Mouse (Mus musculus) liver, embryonic 11.5 days (tissue): ENCODE measurements around the gene Hspa12a. TPM values are rescaled to one million over a fixed set of nuclear protein-coding genes. Genes with fewer than 3 reads are reported as not detected.

Experiments used
- ATAC-seq: fragments of 200-750 bp; cut with Nextera tagmentation; replicated peaks from 2 replicates; pipeline ENCODE4 v1.8.0; 2017; ENCODE audit warnings: moderate number of reproducible peaks, mild to moderate bottlenecking, moderate TSS enrichment, moderate library complexity; ENCODE audit not compliant: low FRiP score
- DNase-seq: peaks from one replicate; pipeline ENCODE4 v3.0.0-alpha.2; 2017; ENCODE audit warnings: low spot score
- H3K27ac ChIP-seq: fragments of 300-500 bp; sonication (generic); 2 replicates; pipeline ENCODE4 v1.5.1; 2014; ENCODE audit warnings: mild to moderate bottlenecking, low read depth, low read length, control low read depth
- H3K27me3 ChIP-seq: fragments of 300-500 bp; sonication (generic); replicated peaks from 2 replicates; pipeline ENCODE4 v1.6.1; 2014; ENCODE audit warnings: low read length, mixed read lengths; ENCODE audit not compliant: control insufficient read depth, insufficient read depth
- H3K36me3 ChIP-seq: fragments of 300-500 bp; sonication (generic); 2 replicates; pipeline ENCODE4 v1.6.1; 2014; ENCODE audit warnings: mild to moderate bottlenecking, low read length, moderate library complexity, mixed read lengths; ENCODE audit not compliant: control insufficient read depth, insufficient read depth
- H3K4me1 ChIP-seq: fragments of 300-500 bp; sonication (generic); replicated peaks from 2 replicates; pipeline ENCODE4 v1.6.1; 2014; ENCODE audit warnings: low read length, mixed read lengths; ENCODE audit not compliant: control insufficient read depth, insufficient read depth
- H3K4me2 ChIP-seq: fragments of 300-500 bp; sonication (generic); 2 replicates; pipeline ENCODE4 v1.6.1; 2014; ENCODE audit warnings: mild to moderate bottlenecking, control low read depth, moderate library complexity
- H3K4me3 ChIP-seq: fragments of 300-500 bp; sonication (generic); 2 replicates; pipeline ENCODE4 v1.5.1; 2014; ENCODE audit warnings: low read depth, low read length, control low read depth
- H3K9ac ChIP-seq: fragments of 300-500 bp; sonication (generic); 2 replicates; pipeline ENCODE4 v1.6.1; 2014; ENCODE audit warnings: low read depth, low read length, control low read depth
- H3K9me3 ChIP-seq: fragments of 300-500 bp; sonication (generic); 2 replicates; pipeline ENCODE4 v1.6.1; 2016; ENCODE audit warnings: low read length, inconsistent platforms, mixed read lengths; ENCODE audit not compliant: control insufficient read depth
- WGBS: fragments of 180-500 bp; shearing (Covaris S2); extraction: QIAGEN DNeasy Blood & Tissue Kit; methylation state at CpG from one replicate; pipeline ENCODE4 v1.1.7; 2014; 5-methylcytosine and 5-hydroxymethylcytosine counted together
- polyA plus RNA-seq: library from polyadenylated mRNA; unstranded; fragments of >200 nt; fragmentation: Nextera tagmentation; extraction: Ambion mirVana; gene quantifications from 2 replicates; pipeline ENCODE4 v1.2.1, GENCODE M21; 2014

Hspa12a gene
- polyA plus RNA-seq, 1 experiment from 2014 or later, result 1.5 TPM

GRCm38 (mm10) chr19:58919148-58919547, 24.3 kb downstream of the Hspa12a start:
- WGBS, result 43% methylated on average over 7 of the region's 7 CpGs
- no peaks in the 10 kb centered on the region for H3K36me3 ChIP-seq
- ATAC-seq (no peak), DNase-seq (no peak)
- peak overlapping the region; percentile 59 for H3K4me2 ChIP-seq
- H3K9ac ChIP-seq, result no peak overlapping the region
- H3K4me1 ChIP-seq, result no peaks in the 10 kb centered on the region
- H3K9me3 ChIP-seq, result no peaks in the 10 kb centered on the region
- H3K27me3 ChIP-seq, result no peaks in the 10 kb centered on the region
- no peak overlapping the region for H3K27ac ChIP-seq
- H3K4me3 ChIP-seq, result no peak overlapping the region

- Histone ChIP-seq H3K4me3 (peak overlapping the region; percentile 27; the same call in 1 of the 2 replicates), H3K4me1 (no peaks in the 10 kb centered on the region), H3K36me3 (no peaks in the 10 kb centered on the region), H3K27ac (no peak overlapping the region), H3K4me2 (peak overlapping the region; percentile 59), H3K9ac (no peak overlapping the region), H3K9me3 (no peaks in the 10 kb centered on the region), H3K27me3 (no peaks in the 10 kb centered on the region)
- WGBS, result 11% methylated on average over 11 of the region's 11 CpGs
- ATAC-seq (no peak), DNase-seq (no peak)
Measured at GRCm38 (mm10) chr19:58918597-58918996, 24.9 kb downstream of the Hspa12a start.

- Histone ChIP-seq H3K9ac (no peak overlapping the region), H3K4me2 (no peak overlapping the region), H3K27ac (no peak overlapping the region), H3K36me3 (no peaks in the 10 kb centered on the region), H3K27me3 (no peaks in the 10 kb centered on the region), H3K4me1 (no peaks in the 10 kb centered on the region), H3K4me3 (no peak overlapping the region), H3K9me3 (no peaks in the 10 kb centered on the region)
- DNase-seq (no peak), ATAC-seq (no peak)
- WGBS, result 91% methylated on average over 6 of the region's 6 CpGs
Measured at GRCm38 (mm10) chr19:58913301-58913700, 30.2 kb downstream of the Hspa12a start.

GRCm38 (mm10) chr19:58911386-58911785, 32.1 kb downstream of the Hspa12a start:
- Histone ChIP-seq H3K4me1 (no peaks in the 10 kb centered on the region), H3K27me3 (no peaks in the 10 kb centered on the region), H3K27ac (no peak overlapping the region), H3K36me3 (no peaks in the 10 kb centered on the region), H3K9me3 (no peaks in the 10 kb centered on the region), H3K4me3 (peak overlapping the region; percentile 44), H3K9ac (peak overlapping the region; percentile 42; the same call in 1 of the 2 replicates), H3K4me2 (peak overlapping the region; percentile 66)
- DNase-seq, result peak; percentile 64
- WGBS, result 13% methylated on average over 9 of the region's 9 CpGs
- peak; percentile 47; the same call in 1 of the 2 replicates for ATAC-seq

DNA sequence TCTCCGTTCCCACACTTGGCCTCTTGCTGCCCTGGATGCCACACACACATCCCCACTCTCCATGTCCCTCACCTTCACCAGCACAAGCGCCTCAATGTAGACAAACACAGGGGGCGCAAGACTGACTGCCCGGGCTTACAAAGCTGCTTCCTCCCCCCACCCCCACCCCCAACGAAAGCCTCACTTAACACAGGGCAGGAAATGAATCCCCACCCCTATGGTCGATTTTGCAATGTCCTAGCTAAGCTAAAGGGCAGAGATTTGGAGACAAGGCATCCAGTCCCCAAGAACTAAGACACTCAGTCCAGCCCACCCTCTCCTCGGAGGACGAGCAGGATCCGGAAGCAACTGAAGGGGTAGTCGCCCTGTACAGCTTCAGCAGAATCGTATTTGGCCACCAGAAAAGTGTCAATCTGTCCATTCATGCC, 32.5 kb downstream of the Hspa12a start:
- Histone ChIP-seq H3K4me2 (peak overlapping the region; percentile 66), H3K4me1 (no peaks in the 10 kb centered on the region), H3K27me3 (no peaks in the 10 kb centered on the region), H3K9ac (peak overlapping the region; percentile 42; the same call in 1 of the 2 replicates), H3K4me3 (peak overlapping the region; percentile 44), H3K36me3 (no peaks in the 10 kb centered on the region), H3K9me3 (no peaks in the 10 kb centered on the region), H3K27ac (no peak overlapping the region)
- 0 out of 2 replicates have a peak, but pooled peaks have one; percentile 34 for ATAC-seq
- DNase-seq, result no peak
- WGBS, result 2% methylated on average over 11 of the region's 11 CpGs

DNA sequence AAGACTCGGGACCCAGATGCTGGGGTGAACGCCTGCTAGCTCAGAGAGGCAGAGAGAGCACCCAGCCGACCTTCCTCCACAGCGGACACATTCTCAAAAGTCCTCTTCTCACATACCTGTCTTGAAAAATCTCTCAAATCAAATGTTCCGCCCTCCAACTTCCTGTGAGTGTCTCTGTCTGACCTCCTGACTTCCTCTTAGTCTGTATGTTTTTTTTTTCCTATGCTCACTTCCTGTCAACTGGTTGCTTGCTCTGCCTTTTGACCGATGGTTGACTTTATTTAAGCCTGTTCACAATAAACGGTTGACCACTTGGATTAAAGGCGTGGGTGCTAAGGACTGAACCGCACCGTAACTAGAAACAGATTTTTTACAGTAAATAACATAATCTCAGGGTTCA, 35.4 kb downstream of the Hspa12a start:
- Histone ChIP-seq H3K27ac (no peak overlapping the region), H3K4me1 (no peaks in the 10 kb centered on the region), H3K27me3 (no peaks in the 10 kb centered on the region), H3K9ac (no peak overlapping the region), H3K36me3 (no peaks in the 10 kb centered on the region), H3K4me2 (no peak overlapping the region), H3K9me3 (no peaks in the 10 kb centered on the region), H3K4me3 (no peak overlapping the region)
- DNase-seq (no peak), ATAC-seq (no peak)
- 67% methylated on average over 10 of the region's 10 CpGs for WGBS

GRCm38 (mm10) chr19:58906685-58907084, 36.8 kb downstream of the Hspa12a start:
- no peak overlapping the region for H3K9ac ChIP-seq
- no peaks in the 10 kb centered on the region for H3K4me1 ChIP-seq
- H3K27ac ChIP-seq, result no peak overlapping the region
- DNase-seq (no peak), ATAC-seq (no peak)
- no peaks in the 10 kb centered on the region for H3K36me3 ChIP-seq
- H3K9me3 ChIP-seq, result no peaks in the 10 kb centered on the region
- WGBS, result 59% methylated on average over 9 of the region's 9 CpGs
- no peak overlapping the region for H3K4me2 ChIP-seq
- H3K27me3 ChIP-seq, result no peaks in the 10 kb centered on the region
- no peak overlapping the region for H3K4me3 ChIP-seq

- H3K9ac ChIP-seq, result no peak overlapping the region
Measured at GRCm38 (mm10) chr19:58903899-58904327, 39.5 kb downstream of the Hspa12a start.

DNA sequence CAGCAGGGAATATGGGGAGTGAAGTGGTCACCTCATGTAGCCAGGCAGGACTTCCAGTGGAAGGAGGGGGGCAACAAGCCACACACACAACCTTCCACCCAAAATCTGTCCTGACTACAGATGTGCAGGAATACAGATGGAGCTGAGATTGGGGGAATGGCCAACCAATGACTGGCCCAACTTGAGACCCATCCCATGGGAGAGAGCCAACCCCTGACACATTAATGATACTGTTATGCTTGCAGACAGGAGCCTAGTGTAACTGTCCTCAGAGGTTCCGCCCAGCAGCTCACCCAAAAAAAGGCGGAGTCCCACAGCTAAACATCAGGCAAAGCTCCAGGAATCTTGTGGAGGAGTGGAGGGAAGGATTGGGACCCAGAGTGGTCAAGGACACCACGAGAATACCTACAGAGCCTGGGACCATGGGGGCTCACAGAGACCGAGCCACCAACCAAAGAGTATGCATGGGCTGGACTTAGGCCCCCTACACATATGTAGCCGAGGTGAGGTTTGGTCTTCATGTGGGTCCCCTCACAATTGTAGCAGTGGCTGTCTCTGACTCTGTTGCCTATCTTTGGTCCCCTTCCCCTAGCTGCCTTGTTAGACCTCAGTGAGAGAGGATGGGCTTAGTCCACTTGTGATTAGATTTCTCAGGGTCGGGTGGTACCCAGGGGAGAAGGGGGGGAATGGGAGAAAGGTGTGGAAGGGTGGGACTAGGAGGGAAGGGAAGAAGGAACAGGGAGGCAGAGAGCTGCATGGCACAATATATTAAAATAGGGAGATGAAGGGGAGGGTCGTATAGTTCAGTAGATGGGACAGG, 40.2 kb downstream of the Hspa12a start:
- no peaks in the 10 kb centered on the region for H3K9me3 ChIP-seq
- 57% methylated on average over 7 of the region's 7 CpGs for WGBS
- DNase-seq (no peak), ATAC-seq (no peak)
- H3K27me3 ChIP-seq, result no peaks in the 10 kb centered on the region
- H3K27ac ChIP-seq, result no peak overlapping the region
- no peak overlapping the region for H3K9ac ChIP-seq
- no peaks in the 10 kb centered on the region for H3K4me1 ChIP-seq
- no peaks in the 10 kb centered on the region for H3K36me3 ChIP-seq
- peak overlapping the region; percentile 45 for H3K4me2 ChIP-seq
- H3K4me3 ChIP-seq, result 0 out of 2 replicates have a peak overlapping the region, but pooled peaks have one; percentile 24

More at GRCm38 (mm10) chr19:58903899-58904327, 39.5 kb downstream of the Hspa12a start:
- Histone ChIP-seq H3K27ac (no peak overlapping the region), H3K4me3 (peak overlapping the region; percentile 24; the same call in 1 of the 2 replicates), H3K36me3 (no peaks in the 10 kb centered on the region), H3K4me2 (peak overlapping the region; percentile 45), H3K4me1 (no peaks in the 10 kb centered on the region), H3K27me3 (no peaks in the 10 kb centered on the region), H3K9me3 (no peaks in the 10 kb centered on the region)
- ATAC-seq, result no peak
- peak; percentile 71 for DNase-seq
- WGBS, result 0% methylated on average over 11 of the region's 11 CpGs
